Mouse (Mus musculus) E14TG2a.4 (cell line): ENCODE data around the gene Uchl3.

Experiments used
- H3K27me3 ChIP-seq: 2 replicates; pipeline ENCODE4 v1.6.1; 2014; ENCODE audit warnings: low read length, control low read depth; ENCODE audit not compliant: insufficient read depth
- H3K36me3 ChIP-seq: 2 replicates; pipeline ENCODE4 v1.6.1; 2014; ENCODE audit warnings: low read length, control low read depth; ENCODE audit not compliant: insufficient read depth
- H3K4me1 ChIP-seq: replicated peaks from 2 replicates; pipeline ENCODE4 v1.6.1; 2014; ENCODE audit warnings: low read depth, low read length, control low read depth
- H3K4me3 ChIP-seq: replicated peaks from 2 replicates; pipeline ENCODE4 v1.5.1; 2014; ENCODE audit warnings: mild to moderate bottlenecking, low read length
- H3K9me3 ChIP-seq: 2 replicates; pipeline ENCODE4 v1.6.1; 2014; ENCODE audit warnings: low read length, control low read depth
- CTCF ChIP-seq: conservative IDR thresholded peaks from 2 replicates; pipeline ENCODE4 v1.5.1; 2014; ENCODE audit warnings: low read length
- NANOG ChIP-seq: IDR thresholded peaks from 2 replicates; pipeline ENCODE4 v1.6.1; 2014; ENCODE audit warnings: borderline replicate concordance, low read length, mixed read lengths
- POU5F1 ChIP-seq: IDR thresholded peaks from 2 replicates; pipeline ENCODE4 v1.6.1; 2014; ENCODE audit warnings: low read length, borderline replicate concordance

Uchl3 gene

GRCm38 (mm10) chr14:101656307-101656706 is 2.5 kb downstream of the Uchl3 start:
- H3K9me3 ChIP-seq: no peaks in the 10 kb centered on the region
- TF ChIP-seq CTCF (no peak), NANOG (no peak), POU5F1 (no peak)
- peak overlapping the region; percentile 71 for H3K4me3 ChIP-seq
- peaks cover 25% of the 10 kb centered on the region for H3K36me3 ChIP-seq
- H3K4me1 ChIP-seq: peaks cover 63% of the 10 kb centered on the region
- no peaks in the 10 kb centered on the region for H3K27me3 ChIP-seq

- H3K4me1 ChIP-seq: peaks cover 80% of the 10 kb centered on the region
- TF ChIP-seq POU5F1: no peak
- no peaks in the 10 kb centered on the region for H3K27me3 ChIP-seq
- peaks cover 54% of the 10 kb centered on the region for H3K36me3 ChIP-seq
- no peaks in the 10 kb centered on the region for H3K9me3 ChIP-seq
- H3K4me3 ChIP-seq: no peak overlapping the region
These were observed 8.1 kb downstream of the Uchl3 start for GRCm38 (mm10) chr14:101661654-101662412.

- TF ChIP-seq CTCF (no peak), NANOG (no peak), POU5F1 (no peak)
- H3K36me3 ChIP-seq: peaks cover 58% of the 10 kb centered on the region
These were observed 10.5 kb downstream of the Uchl3 start for GRCm38 (mm10) chr14:101664274-101664673.

GRCm38 (mm10) chr14:101666056-101666455 is 12.3 kb downstream of the Uchl3 start:
- Histone ChIP-seq H3K4me3 (no peak overlapping the region), H3K9me3 (no peaks in the 10 kb centered on the region), H3K36me3 (peaks cover 67% of the 10 kb centered on the region), H3K4me1 (peaks cover 69% of the 10 kb centered on the region), H3K27me3 (no peaks in the 10 kb centered on the region)
- no peak for TF ChIP-seq POU5F1
- no peak for TF ChIP-seq NANOG
- TF ChIP-seq CTCF: no peak

More at GRCm38 (mm10) chr14:101664274-101664673, 10.5 kb downstream of the Uchl3 start:
- Histone ChIP-seq H3K27me3 (no peaks in the 10 kb centered on the region), H3K9me3 (no peaks in the 10 kb centered on the region), H3K4me1 (peaks cover 70% of the 10 kb centered on the region), H3K4me3 (no peak overlapping the region)

GRCm38 (mm10) chr14:101666536-101666935 is 12.8 kb downstream of the Uchl3 start:
- TF ChIP-seq CTCF (no peak), POU5F1 (no peak), NANOG (no peak)
- no peaks in the 10 kb centered on the region for H3K9me3 ChIP-seq
- no peak overlapping the region for H3K4me3 ChIP-seq
- peaks cover 64% of the 10 kb centered on the region for H3K4me1 ChIP-seq
- peaks cover 67% of the 10 kb centered on the region for H3K36me3 ChIP-seq
- H3K27me3 ChIP-seq: no peaks in the 10 kb centered on the region

GRCm38 (mm10) chr14:101668626-101669025 is 14.9 kb downstream of the Uchl3 start:
- TF ChIP-seq NANOG (no peak), CTCF (no peak), POU5F1 (no peak)

GRCm38 (mm10) chr14:101672226-101672625 is 18.5 kb downstream of the Uchl3 start:
- H3K4me3 ChIP-seq: no peak overlapping the region
- no peak for TF ChIP-seq CTCF
- no peak for TF ChIP-seq NANOG
- no peak for TF ChIP-seq POU5F1
- peaks cover 25% of the 10 kb centered on the region for H3K4me1 ChIP-seq
- peaks cover 76% of the 10 kb centered on the region for H3K36me3 ChIP-seq
- H3K27me3 ChIP-seq: no peaks in the 10 kb centered on the region
- H3K9me3 ChIP-seq: no peaks in the 10 kb centered on the region

More at GRCm38 (mm10) chr14:101668626-101669025, 14.9 kb downstream of the Uchl3 start:
- Histone ChIP-seq H3K36me3 (peaks cover 73% of the 10 kb centered on the region), H3K9me3 (no peaks in the 10 kb centered on the region), H3K4me3 (no peak overlapping the region), H3K4me1 (peaks cover 49% of the 10 kb centered on the region), H3K27me3 (no peaks in the 10 kb centered on the region)

GRCm38 (mm10) chr14:101687696-101688095 is 33.9 kb downstream of the Uchl3 start:
- Histone ChIP-seq H3K4me3 (no peak overlapping the region), H3K9me3 (no peaks in the 10 kb centered on the region), H3K27me3 (no peaks in the 10 kb centered on the region), H3K4me1 (peaks cover 14% of the 10 kb centered on the region), H3K36me3 (peaks cover 42% of the 10 kb centered on the region)
- no peak for TF ChIP-seq POU5F1
- no peak for TF ChIP-seq NANOG
- no peak for TF ChIP-seq CTCF

GRCm38 (mm10) chr14:101688406-101688805 is 34.6 kb downstream of the Uchl3 start:
- Histone ChIP-seq H3K27me3 (no peaks in the 10 kb centered on the region), H3K4me3 (no peak overlapping the region), H3K9me3 (no peaks in the 10 kb centered on the region), H3K4me1 (peaks cover 7% of the 10 kb centered on the region), H3K36me3 (peaks cover 50% of the 10 kb centered on the region)
- no peak for TF ChIP-seq CTCF
- no peak for TF ChIP-seq NANOG
- TF ChIP-seq POU5F1: no peak
